Mouse (Mus musculus) gastrocnemius, adult 18-20 months (tissue): ENCODE measurements at regions not wholly inside any gene's neighbourhood (a gene's known extent, or its start where the extent isn't known, plus 50 kb on each side); places are given as distances from the start of the nearest gene placed in this dataset.

Experiments
- DNase-seq: peaks from one replicate; pipeline ENCODE4 v3.0.0; 2021; ENCODE audit warnings: low spot score

GRCm38 (mm10) chr3:41366264-41366663, 189.3 kb upstream of the Jade1 start:
- peak; percentile 80 for DNase-seq

DNA sequence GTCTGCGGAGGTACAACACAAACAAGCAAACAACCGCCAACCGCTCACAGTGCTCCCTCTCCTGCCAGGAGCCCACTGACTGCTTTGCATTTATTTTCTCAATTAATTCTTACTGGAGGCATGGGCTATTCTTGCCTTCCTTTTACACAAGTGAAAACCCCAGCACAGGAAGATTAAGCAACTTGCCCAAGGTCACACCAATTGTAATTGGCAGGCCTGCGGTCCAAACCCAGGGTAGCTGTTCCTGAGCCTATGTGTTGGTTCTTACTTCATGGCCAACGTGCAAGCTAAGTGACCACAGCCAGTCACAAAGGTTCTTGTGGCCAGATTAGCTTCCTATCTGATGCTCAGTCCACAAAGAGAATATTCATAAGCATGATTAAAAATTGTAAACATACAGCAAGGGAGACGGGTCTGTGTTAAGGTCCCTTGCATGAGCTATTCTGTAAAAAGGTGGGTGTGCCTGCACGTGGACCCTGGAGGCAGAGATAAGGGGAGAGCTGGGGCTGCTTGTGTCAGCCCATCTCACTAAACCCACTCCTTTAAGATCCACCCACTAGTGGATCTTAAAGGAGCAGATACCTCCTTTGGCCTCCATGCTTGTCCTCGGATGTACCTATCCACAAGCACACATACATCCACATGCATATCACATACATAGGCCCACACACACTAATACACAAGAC, 190.2 kb upstream of the Jade1 start:
- no peak for DNase-seq

DNA sequence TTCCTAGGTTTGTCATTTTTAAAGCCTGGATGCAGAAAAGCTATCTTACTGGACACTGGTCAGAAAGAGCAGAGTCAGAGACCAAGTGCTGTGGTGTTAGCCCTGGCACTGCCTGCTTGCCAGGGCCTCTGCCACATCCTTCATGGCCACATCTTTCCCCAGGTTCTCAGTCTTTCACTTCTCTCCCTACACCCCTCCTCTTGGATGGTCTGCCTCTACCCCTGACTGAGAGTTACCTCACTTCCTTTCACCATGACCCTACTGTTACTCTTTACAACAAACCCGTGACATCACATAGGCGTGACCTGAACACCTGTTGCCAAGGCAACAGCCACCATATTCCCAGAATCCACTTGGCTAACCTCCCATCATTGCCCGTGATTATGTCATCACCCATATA, 191.6 kb upstream of the Jade1 start:
- no peak for DNase-seq

GRCm38 (mm10) chr3:41360231-41360630, 195.3 kb upstream of the Jade1 start:
- DNase-seq: peak; percentile 54

- DNase-seq: no peak
These were observed 196.1 kb upstream of the Jade1 start for GRCm38 (mm10) chr3:41359458-41359857.

- DNase-seq: no peak
These were observed 202.5 kb upstream of the Jade1 start for GRCm38 (mm10) chr3:41353021-41353420.

DNA sequence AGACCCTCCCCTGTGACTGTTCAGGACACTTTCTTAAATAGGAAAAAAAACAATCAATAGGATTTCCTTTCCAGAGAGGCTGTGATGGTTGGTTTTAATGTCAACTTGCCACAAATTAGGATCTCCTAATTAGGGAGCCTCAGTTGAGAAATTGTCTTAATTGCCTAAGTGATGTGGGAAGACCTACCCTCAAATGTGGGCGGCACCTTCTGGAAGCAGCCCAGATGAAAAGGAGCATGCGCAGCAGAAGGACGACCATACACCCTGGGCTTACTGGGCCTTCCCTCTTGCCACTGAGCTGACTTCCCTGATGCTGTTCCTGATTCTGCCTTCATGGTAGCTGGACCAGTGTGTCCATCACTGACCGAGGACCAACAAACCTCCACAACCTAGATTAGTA, 203.7 kb upstream of the Jade1 start:
- no peak for DNase-seq

- no peak for DNase-seq
These were observed 204.3 kb upstream of the Jade1 start for GRCm38 (mm10) chr3:41351091-41351685.

DNA sequence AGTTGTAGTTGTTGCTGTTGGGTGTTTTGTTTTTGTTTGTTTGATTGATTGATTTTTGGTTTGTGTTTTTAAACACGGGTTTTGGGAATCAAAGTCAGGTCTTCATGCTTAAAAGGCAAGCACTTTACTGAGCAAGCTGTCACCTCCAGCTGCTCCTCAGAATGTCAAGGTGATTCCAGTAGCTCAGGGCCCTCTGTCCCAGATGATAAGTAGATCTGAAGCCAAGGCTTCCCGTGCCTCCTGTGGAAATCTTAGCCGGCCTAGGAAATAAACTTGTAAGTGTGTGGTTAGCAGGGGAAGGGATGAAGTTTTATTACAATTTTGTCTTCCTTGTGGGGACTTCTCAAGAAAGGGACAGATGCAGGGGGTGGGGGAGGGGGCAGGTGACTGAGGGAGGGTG, 205.2 kb upstream of the Jade1 start:
- no peak for DNase-seq

DNA sequence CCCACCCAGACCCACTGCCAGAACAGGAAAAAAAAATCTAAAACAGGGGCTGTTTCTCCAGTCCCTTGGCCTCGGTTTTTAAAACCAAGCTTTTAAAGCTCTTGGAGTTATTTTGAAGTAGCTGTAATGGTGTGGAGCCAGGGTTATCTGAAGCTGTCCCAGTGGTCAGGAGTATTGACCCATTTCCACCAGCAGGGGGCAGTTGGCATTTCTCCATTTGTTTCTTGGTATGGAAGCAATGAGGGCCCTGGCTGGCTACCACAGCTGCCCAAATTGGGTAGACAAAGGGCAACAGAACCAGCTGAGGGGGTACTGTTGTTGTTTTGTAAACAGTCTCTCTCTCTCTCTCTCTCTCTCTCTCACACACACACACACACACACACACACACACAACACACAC, 206.7 kb upstream of the Jade1 start:
- DNase-seq: peak; percentile 43

GRCm38 (mm10) chr3:41346863-41347262, 208.7 kb upstream of the Jade1 start:
- no peak for DNase-seq

DNA sequence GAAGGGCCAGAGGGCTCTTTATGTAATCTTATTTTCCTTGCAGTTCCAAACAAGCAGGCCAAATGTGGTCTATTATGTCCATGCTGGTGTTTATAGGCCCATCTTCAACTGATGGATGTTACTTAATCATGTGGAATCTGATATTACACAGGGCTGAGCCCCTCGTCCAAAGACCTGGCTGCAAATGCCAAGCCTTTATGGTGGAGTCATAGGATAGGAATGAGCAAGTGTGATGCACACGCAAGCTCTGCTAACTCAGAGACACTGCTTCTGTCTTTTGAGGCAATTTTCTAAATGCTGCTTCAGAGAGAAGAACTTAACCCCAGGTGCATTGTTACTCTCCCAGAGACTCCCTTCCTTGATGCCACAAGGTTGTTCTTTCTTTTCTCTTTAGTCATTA, 212.1 kb upstream of the Jade1 start:
- DNase-seq: no peak

GRCm38 (mm10) chr3:41332481-41332880, 223.1 kb upstream of the Jade1 start:
- no peak for DNase-seq

DNA sequence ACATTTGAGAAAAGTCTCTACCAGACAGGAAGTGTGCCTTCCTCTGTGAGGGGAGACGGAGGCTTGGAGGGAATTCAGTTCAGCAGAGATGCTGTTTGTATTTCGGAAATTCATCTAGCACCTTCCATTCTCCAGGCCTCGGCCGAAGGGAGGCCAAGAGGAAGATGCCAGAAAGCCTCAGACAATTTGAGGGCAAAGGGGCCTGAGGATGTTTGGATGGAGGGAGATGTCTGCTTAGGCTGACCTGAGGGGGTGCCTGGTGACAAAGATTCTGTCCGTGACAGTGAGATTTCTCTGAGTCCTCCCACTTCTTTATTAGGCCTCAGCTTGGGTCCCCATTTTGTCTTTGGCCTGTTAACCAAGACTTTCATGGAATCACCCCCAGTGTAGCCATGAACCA, 225.2 kb upstream of the Jade1 start:
- no peak for DNase-seq

DNA sequence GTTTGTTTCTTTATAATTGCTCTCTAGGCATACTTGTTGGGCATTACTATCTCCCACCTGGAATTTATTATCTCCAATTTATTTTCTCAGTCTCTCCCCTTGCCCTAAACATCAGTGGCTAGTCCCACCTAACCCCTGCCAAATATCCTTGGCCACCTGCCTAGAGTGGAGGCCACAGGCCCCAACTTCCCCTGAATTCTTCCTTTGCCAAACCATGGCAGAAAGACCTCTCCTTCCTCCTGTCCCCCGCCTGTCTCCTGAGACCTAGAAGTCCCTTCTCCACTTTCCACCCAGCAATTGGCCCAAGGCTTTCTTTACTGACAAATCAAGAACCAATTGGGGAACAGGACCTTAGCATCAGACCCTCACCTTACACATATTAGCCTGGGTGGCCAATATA, 226.7 kb upstream of the Jade1 start:
- DNase-seq: no peak

DNA sequence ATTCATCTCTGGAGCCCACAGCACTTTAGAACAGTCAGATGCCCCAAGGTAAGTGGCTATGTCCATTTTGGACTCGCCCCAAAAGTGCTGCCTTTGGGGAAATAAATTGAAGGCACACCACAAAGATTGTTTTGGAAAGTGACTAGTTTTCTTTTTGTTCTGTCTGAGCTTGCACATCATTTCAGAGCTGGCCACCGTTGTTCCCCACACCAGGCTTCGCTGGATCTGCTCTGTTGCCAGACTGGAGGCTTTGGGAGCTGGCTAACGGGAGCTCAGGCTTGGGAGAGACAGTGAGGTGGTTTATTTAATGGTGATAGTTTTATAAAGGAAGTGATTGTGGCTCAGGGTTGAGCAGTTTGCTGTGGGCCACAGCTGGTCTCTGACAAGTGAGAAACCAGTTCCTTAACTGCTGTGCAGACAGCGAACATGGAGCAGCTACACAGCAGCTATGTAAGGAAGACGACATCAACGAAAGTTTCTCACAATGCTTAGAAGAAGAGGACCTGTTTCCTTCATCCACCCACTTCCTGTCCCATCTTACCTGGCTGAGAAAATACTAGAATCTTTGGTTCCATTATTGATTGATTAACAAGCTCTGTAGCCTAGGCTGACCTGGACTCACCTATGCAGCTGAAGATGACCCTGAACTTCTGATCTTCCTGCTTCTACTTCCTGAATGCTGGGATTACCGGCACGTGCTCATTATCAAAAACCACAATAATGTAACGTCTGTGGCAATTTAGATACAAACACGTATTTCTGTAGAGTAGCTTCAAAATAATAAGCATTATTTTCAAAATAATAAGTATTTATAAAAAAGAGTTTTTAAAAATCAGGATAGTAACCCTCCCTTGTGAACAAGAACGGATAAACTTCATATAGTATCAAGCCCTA, 229.1 kb upstream of the Jade1 start:
- peak; percentile 18 for DNase-seq

DNA sequence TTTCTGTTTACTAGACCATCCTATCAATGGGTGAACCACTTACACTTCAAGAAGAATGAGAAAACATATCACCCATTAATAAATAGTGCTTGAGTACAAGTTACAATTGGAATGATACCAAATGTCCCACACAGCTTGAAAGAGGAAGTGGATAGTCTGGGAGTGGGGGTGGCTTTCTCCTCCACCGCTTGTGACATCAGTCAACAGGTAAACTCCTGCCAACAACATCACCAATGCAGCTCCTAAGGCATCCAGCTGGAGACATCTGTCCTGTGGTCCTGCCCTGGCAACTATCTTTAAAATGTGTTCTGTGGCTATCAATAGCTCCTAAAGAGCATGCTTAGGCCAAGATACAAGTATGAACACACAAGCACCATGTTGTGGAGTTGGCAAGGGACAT, 233.7 kb upstream of the Jade1 start:
- DNase-seq: no peak

GRCm38 (mm10) chr3:41319214-41319856, 236.2 kb upstream of the Jade1 start:
- DNase-seq: peak; percentile 8

DNA sequence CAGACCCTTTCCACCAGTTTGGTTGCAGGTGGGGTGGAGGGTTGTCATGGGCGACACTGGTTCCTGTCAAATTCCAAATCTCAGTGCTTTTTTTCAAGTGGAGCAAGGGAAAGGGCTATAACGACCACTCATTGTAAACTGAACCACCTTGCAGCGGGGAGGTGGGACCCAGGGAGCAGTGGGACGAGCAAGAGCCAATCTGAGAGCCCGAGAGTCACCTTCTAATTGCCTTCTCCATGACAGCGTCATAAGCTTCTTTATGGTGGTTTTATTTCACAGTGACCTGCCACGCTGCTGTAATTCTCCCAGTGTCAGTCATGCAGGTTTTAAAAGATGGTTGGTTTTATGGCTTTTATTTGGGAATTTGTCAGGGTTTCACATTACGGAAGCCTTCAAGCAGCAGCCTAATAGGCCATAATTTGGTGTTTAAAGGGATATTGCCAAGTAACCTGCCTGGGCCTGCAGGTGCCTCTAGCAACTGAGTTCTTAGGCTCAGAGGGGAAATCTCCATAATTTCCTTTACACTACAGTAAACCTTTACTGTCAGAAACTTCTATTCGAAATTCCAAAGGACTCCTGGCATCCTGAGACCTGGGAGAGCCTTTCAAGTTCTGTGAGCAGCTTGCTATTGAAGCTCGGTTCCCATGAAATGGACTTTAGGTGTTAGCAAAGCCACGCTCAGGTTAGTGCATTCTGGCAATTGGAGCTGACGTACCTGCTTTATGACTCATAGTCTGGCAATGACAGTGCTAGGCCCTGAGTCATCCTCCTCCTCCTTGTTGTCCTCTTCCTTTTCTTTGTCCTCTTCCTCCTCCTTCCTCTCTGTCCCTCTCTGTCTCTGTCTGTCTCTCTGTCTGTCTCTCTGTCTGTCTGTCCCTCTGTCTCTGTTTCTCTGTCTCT, 235.6 kb upstream of the Pgrmc2 start:
- DNase-seq: no peak

DNA sequence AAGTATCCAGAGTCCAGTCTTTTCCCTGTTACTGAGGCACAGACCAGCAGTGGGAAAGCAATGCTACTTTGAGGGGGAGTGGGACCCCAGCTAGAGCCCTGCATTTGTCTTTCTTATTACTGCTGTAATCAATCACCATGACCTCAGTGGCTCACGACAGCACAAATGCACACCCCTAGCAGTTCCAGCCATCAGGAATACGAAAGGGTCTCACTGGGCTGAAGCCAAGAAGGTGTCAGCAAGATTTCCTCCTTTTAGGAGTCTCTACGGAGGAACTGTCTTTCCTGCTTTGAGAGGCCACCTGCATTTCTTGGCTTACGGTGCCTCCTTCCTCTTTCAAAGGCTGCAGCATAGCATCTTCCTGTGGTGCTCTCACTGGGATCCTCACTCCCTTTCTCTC, 234.3 kb upstream of the Pgrmc2 start:
- DNase-seq: no peak

DNA sequence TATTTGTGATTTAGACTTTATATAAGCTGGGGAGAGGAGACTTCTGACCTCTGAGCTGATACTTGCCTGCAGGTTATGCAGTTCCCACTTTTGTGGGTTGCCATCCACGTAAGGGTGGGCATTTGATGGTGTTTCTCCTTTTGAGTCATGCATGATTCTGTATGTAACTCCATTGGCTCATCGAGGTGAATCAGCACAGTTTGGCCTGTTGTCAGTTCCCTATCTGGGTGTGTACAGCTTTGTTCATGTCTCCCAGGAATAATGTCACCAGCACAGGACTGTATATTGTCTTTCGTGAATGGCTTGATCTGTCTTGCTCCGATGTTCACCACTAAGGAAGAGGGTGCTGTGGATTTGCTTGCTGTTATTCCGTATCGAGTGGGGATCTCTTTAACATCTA, 229.6 kb upstream of the Pgrmc2 start:
- no peak for DNase-seq
